Mouse (Mus musculus) telencephalon, adult 2 months (tissue): Measurements from ENCODE around the gene Aqp7.
"Not testable (repeated sequence)": the region's sequence is repeated elsewhere in the genome, so short reads cannot be mapped to it uniquely, and the experiment has no call there.

Experiments
- DNase-seq: peaks from one replicate; pipeline ENCODE4 v3.0.0-alpha.2; 2011; ENCODE audit warnings: low read depth, low spot score

The Aqp7 gene

DNA sequence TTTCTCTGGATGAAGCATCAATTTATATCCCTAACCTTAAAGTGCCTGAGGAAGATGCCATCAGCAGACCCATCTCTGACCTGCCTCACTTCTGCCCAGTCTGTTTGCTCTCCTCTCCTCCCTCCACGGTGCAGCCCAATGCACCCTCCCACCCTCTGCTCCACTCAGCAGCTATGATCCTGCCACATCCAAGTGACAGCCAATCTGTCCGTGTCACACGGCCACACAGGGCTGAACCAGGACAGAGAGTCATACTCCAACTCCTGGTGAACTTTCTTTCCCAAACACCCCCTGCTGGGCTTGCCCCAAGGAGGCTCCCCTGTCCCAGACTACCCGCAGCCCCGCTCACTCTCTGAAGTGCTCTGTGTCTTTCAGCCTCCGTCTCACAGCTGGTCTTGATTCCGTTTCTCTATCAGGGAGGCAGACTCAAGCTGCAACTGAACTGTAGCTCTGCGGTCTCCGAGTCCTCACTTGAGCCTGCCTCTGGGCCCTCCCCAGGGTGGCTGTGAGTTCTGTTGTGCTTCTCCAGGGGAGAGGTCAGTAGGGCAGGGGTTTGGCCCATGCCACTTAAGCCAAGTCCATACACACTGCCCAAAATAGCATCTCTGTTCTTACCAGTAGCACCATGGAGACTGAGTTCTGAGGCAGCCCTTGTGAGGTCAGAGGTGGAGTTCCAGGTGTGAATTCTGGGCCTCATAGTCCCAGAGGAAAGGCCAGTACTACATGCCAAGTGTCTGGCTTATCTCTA, at the start of gene Aqp7:
Gene Aqp7, minus strand, starts transcription at position 616 of the 748 bp plus-strand sequence.
- no peak for DNase-seq

DNA sequence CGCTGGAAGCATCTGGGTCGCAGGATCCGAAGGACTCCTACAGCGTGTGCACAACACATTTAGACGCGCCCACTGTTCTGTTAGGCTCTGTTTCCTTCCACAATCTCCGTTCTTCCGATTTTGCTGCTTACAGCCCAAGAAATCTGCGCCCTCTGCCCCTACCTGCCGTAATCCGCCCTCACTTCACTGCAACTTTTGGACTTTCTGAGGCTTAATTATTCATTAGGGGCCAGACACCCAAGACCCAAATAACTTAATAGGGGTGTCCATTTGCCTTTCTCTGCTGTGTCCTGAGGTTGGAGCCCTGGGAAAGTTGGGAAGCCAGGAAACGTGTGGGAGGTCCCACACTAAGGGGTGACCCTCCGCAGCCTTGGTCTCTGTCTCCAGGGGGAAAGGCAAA, 49.4 kb upstream of the Aqp7 start:
- DNase-seq = no peak

DNA sequence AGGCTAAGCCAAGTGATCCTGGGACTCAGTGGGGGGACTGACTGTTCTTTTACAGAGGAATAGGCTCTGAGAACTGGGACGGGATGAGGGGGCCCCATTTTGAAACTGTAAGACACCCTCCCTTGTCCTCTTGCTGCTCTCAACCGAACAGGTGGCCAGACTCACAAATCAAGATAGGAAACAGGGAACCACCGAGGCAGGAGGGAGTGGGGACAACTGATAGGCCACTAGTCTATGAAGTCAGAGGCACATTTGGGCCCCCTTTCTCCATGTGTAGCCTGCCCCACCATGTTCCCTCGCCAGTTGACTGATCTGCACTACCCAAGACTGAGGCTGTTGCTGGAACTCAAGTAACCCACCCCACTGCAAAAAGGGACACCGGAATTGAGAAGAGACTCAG, 48.9 kb upstream of the Aqp7 start:
- DNase-seq = no peak

DNA sequence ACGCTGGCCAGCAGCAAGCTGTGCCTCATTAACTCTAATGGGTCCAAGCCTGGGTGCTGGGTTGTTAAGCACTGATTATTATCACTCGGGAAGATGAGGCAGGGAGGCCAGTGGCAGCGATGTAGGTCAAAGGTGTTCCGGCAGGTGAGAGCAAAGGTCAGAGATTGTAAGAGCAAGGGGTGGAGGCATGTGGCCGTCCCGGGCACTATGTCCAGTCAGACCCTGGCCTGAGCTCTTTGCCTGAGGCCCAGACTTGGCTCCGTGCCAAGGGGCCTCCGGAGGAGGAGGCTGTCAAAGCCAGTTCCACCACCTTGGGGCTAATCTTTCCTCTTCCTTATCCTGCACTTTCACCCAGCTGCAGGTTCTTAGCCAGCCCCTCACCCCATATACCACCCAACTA, 48.2 kb upstream of the Aqp7 start:
- DNase-seq = no peak

DNA sequence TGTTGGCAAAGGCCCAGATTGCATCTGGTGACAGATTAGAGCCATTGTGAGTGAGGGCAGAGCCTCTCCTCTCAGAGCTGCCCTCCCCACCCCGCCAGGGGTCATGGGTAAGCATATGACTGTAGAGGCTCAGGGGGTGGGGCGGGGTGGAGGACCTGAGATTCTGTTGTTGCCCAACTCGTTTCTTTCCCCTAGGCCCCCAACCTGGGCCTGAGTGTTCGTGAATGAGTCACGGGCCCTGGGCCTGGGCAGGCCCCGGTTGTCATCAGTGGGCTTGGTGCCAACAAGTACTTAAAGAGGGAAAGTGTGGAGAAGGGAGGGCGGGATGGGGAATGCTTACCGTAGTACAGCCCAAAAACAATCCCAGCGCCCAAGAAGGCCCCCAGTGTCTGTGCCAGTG, 46.4 kb upstream of the Aqp7 start:
- DNase-seq = no peak

DNA sequence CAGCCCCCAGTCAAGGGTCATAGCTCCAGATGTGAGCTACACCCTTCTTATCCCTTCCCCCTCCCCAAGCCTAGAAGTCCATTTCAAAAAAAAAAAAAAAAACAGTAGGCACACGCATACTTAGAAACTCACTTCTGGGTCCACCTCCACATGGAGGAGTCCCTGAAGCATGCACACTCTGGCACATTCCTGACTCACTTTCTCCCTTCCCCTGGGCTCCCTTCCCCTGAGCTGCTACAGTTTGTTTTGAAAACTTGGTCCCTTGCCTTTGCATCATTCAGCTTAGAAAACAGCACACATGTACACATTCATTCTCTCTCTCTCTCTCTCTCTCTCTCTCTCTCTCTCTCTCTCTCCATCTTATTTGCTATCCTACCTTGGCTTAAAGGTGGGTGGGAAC, 45.0 kb upstream of the Aqp7 start:
- no peak for DNase-seq

DNA sequence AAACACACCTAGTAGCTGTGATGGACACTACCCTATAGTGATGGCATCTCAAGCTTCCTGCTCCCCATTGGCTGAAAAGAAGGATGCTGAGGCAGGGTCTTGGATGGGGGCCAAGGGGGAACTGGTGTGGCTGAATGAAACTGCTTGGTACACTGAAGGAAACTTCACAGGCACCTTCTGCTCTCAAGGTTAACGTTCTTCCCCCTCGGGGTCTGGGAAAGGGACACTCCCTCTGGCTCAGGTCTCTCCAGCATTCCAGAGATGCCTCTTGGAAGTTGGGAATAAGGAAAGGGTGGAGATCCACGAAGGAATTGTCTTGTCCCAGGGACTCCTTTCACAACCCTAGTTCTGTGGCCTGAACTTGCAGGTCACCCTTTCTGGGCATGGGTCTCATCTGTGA, 43.5 kb upstream of the Aqp7 start:
- DNase-seq = no peak

DNA sequence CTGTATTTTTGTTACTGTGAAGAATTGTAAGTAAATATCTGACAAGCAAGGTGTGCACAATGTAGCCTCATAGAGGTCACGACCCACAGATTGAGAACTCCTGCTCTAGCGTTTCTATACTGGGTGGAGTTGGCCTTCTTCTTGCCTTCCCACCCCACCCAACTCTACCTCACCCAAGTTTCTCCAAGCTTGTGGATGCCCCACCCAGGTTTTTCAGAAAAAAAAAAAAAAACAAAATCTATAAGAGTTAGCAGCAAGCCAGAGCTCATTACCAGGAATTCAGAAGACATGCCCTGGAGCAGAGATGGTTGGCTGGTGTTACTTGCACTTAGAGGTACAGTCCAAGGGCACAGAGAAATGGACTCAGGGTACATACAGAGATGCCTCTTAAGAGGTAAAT, 41.8 kb upstream of the Aqp7 start:
- no peak for DNase-seq

DNA sequence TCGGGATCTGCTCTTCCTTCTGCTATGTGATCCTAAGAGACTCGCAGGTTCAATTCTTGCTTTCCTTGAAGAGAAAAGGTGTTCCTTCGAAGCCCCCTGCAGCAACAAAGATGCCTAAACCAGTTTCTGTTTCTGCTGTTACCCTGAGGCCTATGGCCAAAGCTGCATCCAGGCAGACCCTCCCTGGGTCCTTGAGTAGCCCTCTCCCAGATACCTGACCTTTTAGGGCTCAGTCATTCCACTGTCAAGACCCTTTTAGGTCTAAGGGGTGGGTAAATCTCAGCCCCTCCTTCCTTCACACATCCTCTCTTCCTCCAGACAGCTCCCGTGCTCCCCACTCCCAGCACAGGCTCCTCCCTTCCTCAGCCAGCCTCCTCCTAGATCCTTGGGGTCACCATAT, 41.2 kb upstream of the Aqp7 start:
- DNase-seq = no peak

DNA sequence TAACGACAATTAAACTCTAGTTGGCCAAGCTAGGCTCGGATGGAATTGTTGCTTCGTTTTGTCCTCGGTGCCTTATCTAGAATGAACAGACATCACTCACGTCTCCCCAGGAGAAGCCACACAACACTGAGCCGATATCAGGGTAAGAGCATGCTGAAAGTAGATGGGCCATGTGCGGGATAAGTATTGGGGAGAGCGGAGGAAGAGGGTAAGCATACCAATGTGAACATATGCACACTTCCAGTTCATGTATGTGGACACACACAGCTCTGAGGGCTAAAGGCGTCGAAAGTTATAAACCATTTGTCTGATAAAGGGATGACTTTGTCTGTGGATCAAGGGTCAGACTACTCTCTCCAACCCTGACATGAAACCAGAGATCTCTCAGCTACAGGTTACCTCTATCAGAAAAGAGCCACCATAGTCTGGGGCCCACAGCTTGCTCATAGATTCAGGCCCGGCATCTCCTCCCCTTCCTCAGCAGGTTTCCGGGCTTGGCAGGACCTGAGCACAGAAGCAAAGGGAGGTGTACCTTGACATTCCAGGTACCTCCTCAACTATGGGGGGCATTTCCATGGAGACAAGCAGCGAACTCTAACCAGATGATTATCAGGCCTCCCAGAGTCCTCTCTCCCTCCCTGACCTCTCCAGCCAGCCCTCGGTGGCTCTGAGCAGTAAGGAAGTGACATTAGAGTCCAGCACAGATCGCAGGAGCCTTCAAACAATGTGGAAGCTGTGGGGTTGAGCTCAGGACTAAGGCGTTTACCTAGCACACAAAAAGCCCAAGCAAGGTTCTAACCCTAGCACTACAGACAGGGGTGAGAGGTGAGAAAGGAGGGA, 39.7 kb upstream of the Aqp7 start:
- no peak for DNase-seq

DNA sequence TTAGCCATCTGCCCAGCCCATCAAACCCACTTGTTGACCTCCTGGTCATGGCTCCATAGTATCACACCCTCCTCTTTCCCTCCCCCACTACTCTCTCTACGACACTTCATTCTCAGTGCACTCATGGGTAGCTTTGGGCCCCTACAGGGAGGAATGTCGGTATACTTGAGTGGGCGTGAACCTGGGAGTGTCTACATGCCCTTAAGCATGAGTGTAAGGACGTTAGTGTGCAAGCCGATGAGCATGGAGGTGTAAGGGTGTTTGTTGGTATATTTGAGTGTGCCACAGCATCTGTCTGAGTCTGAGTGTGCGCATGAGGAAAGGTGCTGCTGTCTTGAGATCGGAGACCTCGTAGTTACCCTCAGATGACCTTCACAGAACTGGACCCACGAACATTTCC, 39.0 kb upstream of the Aqp7 start:
- DNase-seq = no peak

DNA sequence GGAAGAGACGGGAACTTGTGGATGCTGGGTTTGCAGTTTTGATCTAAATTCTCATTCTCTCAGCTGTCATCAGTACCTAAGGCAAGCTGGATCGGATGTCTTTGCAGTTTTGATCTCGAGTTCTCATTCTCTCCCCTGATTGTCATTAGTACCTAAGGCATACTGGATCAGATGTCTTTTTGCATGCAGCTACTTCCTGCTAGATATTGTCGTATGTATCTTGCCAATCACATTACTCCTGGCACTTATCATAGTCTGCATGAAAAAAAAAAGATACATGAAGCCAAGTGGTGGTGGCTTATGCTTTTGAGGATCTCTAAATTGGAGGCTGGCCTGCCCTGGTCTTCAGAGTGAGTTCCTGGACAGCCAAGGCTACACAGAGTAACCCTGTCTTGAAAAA, 36.9 kb upstream of the Aqp7 start:
- no peak for DNase-seq

DNA sequence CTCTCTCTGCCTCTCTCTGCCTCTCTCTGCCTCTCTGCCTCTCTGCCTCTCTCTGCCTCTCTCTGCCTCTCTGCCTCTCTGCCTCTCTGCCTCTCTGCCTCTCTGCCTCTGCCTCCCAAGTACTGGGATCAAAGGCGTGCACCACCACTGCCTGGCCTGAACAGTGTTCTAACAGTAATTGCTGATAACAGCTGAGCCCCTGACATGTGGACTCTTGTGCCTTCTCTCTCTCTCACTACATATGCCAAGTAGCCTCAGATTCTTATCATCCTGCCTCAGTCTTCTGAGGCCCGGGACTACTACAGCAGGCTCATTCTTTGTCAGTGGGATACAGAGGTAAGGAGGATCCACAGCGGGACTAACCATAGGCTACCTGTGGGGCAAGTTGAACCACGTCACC, 34.9 kb upstream of the Aqp7 start:
- not testable (repeated sequence) for DNase-seq

DNA sequence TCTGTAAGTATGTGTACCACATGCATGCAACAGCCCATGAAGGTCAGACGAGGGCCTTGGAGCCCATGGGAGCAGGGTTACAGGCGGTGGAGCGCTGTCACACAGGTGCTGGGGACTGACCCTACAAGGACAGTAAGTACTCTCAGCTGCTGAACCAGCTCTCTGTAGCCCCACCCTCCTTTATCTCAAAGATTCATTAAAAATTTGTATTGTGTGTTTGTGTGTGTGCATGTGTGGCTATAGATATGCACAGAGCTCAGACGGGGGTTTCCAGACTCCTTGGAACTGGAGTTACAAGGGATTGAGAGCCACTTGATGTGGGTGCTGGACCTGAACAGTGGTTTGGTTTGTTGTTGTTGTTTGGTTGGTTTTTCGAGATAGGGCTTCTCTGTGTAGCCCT, 33.8 kb upstream of the Aqp7 start:
- no peak for DNase-seq

DNA sequence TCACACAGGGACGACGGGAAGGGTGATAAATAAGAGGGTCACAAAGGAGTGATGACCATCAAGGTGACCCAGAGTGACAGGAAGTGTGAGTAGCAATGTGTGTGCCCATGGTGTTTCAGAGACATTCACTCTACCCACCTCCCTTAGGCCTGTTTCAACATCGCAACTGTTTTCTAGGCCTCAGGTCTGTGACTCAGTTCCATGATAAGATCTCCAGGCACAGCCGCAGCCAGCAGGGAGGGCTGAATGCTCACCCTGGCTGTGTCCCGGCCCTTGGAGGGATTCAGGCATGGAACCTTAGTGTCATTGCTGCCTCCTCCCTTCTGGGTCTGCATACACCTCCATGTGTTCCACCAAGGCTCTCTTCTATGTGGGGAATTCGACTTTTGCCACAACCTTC, 30.8 kb upstream of the Aqp7 start:
- no peak for DNase-seq

DNA sequence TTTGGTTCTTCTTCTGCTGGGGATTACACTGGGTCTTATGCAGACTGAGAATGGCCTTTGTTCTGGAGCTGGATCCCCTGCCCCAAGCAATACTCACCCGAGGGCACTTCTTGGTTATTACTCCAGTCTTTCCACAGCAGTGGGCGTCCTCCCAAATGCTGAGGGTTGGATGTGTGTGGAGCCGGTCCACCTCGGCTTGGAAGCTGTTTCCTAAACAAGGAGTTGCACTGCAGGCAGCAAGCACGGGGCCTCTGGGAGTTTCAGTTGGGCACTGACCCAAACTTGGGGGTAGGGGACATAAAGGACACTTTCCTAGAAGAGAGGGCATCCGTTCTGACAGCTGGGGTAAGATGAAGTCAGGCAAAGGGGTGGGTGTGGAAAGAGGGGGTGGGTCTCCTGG, 26.5 kb upstream of the Aqp7 start:
- DNase-seq = no peak

DNA sequence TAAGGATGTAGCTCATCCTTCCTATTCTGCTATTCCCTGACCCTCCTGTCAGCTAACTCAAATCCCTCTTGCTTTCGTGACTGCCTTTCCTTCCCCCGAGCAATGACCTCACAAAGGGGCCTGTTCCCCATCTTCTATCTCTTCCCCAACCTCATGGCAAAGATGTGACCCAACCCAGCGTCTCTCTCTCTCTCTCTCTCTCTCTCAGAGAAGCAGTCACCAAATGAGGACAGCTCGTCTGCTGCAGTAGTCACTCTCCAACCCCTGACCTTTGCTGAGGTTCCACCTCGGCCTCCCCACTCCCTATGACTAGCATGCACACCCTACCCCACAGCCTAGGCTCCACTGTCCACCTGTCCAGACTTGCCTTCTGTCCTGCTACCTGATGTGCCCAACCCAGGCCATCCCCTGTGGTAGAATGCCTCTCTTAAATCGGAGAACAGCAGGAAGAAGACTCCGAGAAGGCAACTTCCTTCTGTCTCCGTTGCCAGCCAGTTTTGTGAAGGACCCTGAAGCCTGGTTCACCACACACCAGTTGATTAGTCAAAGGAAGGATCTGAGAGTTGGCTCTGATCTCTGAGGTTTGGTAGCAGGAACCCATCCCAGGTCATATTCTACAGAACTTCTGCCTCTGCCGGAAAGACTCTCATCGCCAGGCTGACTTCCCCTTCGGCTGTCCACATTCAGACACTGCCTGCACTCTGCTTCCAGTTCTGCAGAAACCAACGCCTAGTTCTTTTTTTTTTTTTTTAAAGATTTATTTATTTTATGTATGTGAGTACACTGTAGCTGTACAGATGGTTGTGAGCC, 25.3 kb upstream of the Aqp7 start:
- peak; percentile 27 for DNase-seq

DNA sequence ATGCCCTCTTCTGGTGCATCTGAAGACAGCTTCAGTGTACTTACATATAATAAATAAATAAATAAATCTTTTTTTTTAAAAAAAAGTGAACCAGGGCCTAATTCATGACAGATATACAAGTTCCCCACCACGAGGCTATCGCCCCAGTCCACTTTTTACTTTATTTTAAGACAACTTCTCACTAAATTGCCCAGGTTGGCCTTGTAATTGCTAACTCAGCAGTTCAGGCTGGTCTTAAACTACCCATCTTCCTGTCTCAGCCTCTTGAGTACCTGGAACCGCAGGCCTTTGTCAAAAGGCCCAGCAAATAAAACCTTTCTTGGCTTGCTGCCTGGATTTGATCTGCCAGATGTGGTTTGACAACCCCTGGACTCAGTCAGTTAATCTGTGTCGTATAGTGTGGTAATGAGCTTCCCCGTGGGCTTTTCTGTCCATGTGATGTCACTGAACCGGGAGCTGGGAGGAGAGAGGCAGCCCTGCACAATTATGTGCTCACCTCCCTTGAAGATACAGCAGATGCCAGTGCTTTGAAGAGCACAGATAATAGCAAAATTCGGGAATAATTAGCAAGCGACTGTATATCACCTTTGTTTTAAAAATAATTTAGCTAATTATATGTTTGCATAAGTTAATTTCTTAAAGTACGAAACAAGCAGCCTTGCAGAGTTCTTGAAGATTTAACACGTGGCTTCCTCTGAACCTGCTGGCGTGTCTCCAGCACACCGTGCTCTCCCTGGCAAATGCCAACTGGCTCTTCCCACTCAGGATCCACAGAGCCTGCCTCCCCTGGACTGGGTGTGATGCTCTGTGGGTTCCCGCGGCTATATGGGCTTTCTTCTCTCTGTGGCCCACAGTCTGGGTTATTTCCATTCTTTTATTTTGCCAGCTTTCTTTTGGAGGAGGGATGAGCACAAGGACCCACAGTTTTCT, 23.8 kb upstream of the Aqp7 start:
- DNase-seq = no peak

DNA sequence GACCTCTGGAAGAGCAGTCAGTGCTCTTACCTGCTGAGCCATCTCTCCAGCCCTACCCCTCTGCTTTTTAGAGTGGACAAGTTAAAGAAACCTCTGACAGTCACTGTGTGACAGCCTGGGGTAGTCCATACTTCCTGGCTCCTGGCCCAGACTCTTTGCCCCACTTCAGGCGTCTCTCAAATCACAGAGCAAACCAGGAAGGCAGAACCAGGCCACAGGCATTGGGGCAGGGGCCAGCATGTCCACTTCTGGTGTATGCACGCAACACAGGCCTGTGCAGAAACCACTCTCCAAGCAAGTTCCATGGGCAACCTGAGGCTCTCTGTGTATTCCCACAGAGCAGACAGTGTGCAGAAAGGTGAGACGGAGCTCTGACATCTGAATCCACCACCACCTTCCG, 17.3 kb upstream of the Aqp7 start:
- no peak for DNase-seq

DNA sequence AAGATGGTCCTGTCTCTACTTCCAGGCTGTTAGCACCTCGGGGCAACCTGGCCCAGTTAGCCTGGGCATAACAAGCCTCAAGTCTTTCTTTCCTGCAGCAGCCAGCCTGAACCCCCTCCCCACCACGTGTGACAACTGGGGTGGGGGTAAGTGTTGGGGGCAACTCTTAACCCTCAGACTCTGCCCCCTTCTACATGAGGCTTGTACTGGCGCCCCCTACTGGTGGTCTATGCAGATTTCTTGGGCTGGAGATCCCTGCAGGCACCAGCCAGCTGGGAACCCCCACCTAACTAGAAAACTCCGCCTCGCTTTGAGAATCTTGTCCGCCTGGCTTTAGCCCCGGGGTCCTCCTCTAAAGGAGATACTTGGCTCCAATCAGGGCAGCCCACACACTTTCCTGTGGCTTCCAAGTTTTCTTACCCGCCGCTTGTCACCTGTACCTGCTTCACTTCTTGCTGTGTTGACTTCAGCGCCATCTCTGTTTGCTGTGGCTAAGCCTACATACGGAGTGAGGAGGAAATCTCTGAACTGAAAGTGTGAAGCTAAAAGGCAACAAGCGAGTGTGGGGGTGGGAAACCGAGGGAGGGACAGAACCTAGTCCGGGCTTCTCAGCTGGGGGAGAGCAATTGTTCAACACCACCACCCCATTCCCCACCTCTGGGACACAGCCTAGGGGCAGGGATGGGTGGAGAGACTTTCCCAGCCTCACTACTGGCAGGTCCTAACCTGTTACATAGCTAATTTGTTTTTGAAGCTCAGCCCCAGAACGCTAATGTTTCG, 16.1 kb upstream of the Aqp7 start:
- DNase-seq = no peak

DNA sequence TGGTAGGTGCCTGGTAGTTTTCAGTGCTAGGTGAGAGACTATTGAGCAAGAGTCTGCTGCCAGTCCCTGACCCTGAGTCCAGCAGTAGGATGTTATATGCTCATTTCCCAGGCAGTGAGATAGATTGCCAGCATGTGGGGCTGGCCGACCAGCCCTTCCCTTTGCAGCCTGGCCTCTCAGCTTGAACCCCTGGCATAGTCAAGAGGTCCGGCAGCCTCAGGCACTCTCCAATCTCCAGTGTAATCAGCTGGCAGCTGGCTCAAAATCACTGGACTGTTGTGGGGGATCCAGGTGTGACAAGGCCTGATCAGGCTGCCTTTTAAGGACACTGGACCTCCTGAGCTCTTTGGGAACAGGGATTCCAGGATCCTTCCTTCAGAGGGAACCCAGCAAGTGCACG, 15.4 kb upstream of the Aqp7 start:
- no peak for DNase-seq
